Mouse (Mus musculus) E14TG2a.4 (cell line): Measurements from ENCODE around the gene Olfr961.

Experiments used
- H3K27me3 ChIP-seq: 2 replicates; pipeline ENCODE4 v1.6.1; 2014; ENCODE audit warnings: low read length, control low read depth; ENCODE audit not compliant: insufficient read depth
- H3K36me3 ChIP-seq: 2 replicates; pipeline ENCODE4 v1.6.1; 2014; ENCODE audit warnings: low read length, control low read depth; ENCODE audit not compliant: insufficient read depth
- H3K4me1 ChIP-seq: replicated peaks from 2 replicates; pipeline ENCODE4 v1.6.1; 2014; ENCODE audit warnings: low read depth, low read length, control low read depth
- H3K4me3 ChIP-seq: replicated peaks from 2 replicates; pipeline ENCODE4 v1.5.1; 2014; ENCODE audit warnings: mild to moderate bottlenecking, low read length
- H3K9me3 ChIP-seq: 2 replicates; pipeline ENCODE4 v1.6.1; 2014; ENCODE audit warnings: low read length, control low read depth
- CTCF ChIP-seq: conservative IDR thresholded peaks from 2 replicates; pipeline ENCODE4 v1.5.1; 2014; ENCODE audit warnings: low read length
- NANOG ChIP-seq: IDR thresholded peaks from 2 replicates; pipeline ENCODE4 v1.6.1; 2014; ENCODE audit warnings: borderline replicate concordance, low read length, mixed read lengths
- POU5F1 ChIP-seq: IDR thresholded peaks from 2 replicates; pipeline ENCODE4 v1.6.1; 2014; ENCODE audit warnings: low read length, borderline replicate concordance

The Olfr961 gene

DNA sequence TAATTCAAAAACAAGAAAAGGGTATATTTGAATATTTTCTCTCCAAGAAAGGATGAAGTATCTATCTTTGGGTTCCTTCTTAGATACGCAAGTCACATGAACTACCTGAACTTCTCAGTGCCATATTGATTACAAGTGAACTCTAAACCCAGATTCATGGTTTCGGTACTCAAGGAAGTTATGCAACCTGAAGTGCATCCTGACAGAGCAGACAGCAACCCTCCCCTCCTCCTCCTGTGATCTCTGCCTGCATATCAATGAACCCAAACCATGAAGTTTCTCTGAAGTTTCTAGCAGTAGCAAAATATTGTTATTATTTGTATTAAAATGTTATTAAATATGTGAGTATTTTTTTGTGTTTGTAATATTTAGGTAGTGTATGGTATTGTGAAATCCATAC is 33.7 kb downstream of the Olfr961 start:
- H3K4me1 ChIP-seq = no peaks in the 10 kb centered on the region
- H3K36me3 ChIP-seq = no peaks in the 10 kb centered on the region
- no peaks in the 10 kb centered on the region for H3K27me3 ChIP-seq
- no peak overlapping the region for H3K4me3 ChIP-seq
- H3K9me3 ChIP-seq = no peaks in the 10 kb centered on the region
- TF ChIP-seq NANOG (no peak), POU5F1 (no peak), CTCF (no peak)

DNA sequence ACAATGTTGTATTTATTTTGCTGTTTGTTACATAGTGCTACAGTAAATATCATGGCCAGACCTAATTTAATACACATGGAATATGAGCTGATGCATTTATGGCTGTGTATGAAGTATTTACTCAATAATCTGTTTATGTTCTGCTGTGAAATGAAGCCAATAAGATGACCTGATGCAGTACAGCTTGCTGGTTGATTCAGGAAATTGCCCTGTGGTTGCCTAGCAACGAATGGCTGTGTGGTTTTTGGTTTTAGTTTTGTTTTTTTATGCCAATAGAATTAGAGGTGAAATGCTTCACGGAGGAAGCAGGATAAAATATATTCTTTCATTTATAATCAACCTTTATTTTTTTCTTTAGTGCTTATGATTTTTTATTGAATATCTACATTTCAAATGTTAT is 34.4 kb downstream of the Olfr961 start:
- no peak for TF ChIP-seq NANOG
- no peak for TF ChIP-seq CTCF
- TF ChIP-seq POU5F1 = no peak
- no peaks in the 10 kb centered on the region for H3K27me3 ChIP-seq
- no peak overlapping the region for H3K4me3 ChIP-seq
- H3K36me3 ChIP-seq = no peaks in the 10 kb centered on the region
- H3K9me3 ChIP-seq = no peaks in the 10 kb centered on the region
- H3K4me1 ChIP-seq = no peaks in the 10 kb centered on the region
